Mouse (Mus musculus) A20 (cell line): ENCODE results near the gene Ddx1.
"Not testable (repeated sequence)": the region's sequence is repeated elsewhere in the genome, so short reads cannot be mapped to it uniquely, and the experiment has no call there.

ENCODE experiments used
- DNase-seq: peaks from one replicate; pipeline ENCODE4 v3.0.0-alpha.2; 2011; ENCODE audit warnings: low read depth, low spot score

Ddx1 gene

DNA sequence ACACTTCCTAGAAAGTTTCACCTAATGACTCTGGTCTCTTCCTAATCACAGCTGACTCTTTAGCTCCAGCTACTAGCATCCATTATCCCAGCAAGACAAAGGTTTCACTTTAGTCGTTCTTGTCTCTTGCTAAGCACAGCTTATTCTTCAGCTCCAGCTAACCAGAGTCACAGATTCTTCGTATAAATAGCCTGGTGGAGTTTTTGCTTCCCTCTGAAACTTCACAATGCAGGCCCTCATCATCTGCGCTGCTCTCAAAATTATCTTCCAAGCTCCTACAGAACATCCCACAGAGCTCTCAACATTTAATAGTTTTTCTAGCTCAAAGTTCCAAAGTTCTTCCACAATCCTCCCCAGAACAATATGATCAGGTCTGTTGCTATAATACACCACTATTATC lies 43.3 kb downstream of the Ddx1 start:
- no peak for DNase-seq

DNA sequence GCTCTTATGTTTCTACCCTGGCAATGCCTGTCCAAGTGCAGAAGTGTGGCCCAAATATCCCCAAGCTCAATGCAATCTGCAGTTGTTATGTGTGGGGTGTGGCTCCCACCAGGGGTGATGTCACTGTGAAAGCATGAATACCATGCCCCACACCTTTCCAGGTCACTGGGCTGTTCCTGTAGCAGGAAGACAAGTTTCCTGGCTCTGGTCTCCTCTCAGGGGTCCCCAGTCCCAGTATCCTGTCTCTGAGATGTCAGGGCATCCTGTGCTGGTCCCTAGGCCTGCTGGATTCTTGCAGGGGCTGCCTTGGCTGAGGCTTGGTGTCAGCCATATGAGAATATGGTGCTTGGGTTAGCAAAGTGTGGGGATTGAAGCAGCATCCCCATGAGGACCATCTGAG lies 46.7 kb downstream of the Ddx1 start:
- DNase-seq: no peak

DNA sequence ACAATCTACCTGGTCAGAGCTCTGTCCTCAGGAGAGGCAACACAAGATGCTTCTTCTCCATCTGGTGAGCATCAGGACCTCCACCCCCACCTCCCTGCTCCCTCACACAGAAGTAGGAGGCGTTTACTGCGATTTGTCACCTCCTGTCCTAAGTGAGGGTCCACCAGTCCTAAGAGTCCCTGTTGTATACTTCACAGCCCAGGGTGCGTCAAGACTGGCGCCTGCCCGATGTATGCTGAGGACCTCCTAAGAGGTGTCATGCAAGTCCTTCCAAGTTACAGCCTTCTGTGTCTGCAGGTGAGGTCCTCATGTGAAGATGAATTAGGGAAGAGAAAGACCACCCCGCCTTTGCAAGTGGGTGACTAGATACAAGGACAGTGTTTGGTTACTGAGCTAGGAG lies 48.4 kb downstream of the Ddx1 start:
- DNase-seq: no peak

DNA sequence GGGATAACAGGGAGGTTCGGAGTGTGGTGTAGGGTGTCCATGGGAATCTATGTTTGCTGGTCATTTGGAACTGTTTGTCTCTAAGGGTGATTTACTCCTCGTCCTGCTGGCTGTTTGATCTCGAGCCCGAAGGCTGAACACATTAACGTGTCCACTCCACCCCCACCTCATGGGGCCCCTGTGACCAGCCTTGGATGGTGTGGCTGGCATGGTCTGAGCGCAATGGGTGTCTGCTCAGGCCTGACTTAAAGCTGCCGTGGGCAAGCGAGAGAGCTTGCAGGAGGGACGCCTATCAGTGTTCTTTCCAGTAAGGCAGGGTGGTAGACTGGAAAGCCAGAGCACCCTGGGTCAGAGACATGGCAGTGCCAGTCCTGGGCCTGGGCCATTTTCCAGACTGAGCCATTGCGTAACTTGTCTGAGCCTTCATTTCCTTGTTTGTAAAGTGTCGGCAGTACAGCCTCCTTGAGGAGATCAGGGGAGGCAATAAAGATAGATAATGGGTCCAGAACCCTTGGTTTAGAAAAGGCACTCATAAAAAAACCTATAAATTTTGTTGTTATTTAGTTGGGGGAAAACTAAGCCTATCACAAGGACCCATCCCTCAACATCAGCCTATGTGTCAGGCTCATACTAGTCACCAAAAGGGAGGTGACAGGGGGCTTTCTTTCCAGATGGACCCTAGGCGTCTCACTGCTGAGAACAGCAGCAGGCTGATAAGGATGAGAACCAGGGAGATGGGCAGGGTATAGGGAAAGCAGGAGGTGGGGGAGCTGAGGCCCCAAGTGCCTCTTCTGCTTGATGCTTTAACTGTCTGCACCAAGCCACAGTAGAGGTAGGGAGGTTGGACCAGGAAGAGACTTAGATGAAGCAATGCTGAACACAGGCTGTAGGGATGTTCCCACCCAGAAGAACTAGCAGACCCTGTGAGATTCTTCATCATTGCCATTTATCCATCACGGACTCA lies 49.4 kb downstream of the Ddx1 start:
- DNase-seq: no peak

DNA sequence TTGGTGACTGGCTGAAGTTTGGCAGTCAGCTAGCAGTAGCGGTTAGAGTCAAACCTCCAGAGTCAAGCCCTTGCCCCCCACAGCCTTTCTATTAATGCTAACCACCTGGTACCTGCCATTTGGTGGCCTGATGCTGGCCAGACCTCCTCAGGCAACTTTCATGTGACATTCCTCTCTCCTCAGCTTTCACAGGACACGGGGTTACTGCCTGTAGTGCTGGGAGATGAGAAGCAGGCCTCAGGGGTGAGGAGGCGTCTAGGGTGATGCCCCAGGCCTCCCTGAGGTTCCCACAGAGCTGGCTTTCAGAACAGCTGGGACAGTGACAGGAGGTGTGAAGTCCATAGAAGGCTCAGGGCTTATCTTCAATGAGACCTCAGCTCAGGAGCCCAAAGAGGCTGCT lies 50.9 kb downstream of the Ddx1 start:
- no peak for DNase-seq

DNA sequence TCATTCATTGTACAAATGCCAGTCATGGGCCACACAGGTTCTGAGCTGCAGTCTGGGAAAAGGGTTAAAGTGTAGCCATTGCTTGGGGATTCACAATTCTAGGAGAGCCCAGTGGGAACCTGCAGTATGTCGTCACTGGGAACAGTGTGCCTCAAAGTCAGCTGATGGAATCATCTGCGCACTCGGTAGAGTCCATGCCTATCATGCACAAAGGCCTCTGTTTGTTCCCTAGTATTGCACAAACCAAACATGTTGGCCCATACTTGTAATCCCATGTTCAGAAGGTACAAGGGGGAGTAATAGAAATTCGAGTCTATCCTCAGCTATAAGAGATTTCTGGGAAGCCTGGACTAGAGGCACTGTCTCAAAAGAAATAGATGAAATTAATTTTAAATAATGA lies 52.9 kb downstream of the Ddx1 start:
- no peak for DNase-seq

DNA sequence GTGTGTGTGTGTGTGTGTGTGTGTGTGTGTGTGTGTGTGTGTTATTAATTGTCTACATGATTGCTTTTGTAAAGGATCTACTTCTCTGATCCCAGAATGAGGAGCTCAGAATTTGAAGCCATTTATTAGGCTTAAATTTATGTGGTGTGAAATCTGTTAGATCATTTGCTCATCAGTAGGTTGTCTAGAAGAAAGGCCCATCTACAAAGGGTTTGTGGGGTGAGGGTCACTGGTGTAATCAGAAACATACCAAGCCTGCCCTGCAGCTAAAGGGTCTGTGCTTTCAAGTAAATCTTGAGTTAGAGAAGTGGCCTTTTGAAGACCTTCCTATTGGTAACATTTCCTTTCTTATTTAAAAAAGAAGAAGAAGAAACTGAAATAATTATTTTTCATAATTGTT lies 53.5 kb downstream of the Ddx1 start:
- no peak for DNase-seq

DNA sequence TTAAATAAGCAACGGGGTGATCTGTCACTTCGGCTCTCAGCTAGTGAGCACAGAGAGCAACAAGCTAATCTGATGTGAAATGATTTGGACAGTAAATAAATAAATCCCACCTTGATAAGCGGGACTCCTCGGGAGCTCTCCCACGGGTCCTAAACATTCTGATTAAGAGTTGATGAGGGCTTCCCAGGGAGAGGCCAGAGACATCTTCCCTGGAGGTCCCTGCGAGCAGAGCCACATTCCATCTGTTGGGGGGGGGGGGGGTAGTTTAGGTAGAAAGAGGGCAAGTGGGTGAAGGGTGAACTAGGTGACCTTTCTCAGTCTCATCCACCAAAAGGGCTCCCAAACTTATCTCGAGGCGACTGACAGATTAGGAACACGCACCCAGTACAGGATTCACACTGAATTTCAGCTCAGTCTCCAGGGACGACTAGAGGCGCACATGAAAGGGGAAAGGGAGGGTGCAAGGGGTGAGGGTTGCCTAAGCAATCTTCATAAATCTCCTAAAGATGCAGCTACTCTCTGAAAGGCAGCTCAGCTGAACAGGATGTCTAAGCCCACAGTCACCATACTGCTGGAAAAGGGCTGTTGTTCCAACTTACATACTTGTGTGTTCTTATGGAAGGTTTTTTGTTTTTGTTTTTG lies 60.8 kb downstream of the Ddx1 start:
- DNase-seq: no peak

DNA sequence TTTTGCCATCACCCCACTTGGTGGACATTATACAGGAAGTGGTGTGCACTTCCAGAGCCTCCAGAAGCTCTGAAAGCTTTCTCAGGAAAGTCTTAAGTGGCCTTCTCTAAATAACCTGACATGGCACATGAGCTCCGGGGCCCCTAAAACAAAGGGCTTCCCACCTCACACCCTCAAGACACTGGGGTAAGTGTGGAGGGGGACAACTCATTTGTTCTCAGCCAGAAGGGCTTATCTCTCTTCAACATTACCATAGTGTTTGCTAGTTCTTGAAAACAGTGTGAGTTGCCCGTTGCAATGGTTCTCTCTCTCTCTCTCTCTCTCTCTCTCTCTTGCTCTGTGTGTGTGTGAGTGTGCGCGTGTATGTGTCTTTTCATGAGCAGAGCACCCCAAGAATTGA lies 62.8 kb downstream of the Ddx1 start:
- no peak for DNase-seq

DNA sequence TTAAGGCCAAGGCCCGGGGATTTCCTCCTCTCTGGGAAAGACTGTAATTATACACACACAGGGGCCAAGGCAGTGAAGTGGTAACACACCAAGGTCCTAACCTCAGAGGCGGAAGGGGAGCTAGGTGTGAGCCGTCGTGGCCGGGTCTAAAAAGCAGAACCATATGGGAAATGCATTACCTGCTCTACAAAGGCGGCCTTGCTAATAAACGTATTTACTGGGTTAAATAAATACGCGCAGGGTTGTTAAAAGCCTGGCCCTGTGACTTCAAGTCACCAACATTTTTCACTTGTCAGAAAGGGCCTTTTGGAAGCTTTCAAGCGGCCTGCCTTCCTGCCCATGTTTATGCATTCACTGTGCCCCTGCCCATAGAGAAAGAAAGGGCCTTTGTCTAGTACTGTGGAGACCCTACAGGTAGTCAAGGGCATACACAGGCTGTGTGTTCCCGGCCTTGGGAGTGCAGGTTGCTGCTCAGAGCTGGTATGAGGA lies 64.1 kb downstream of the Ddx1 start:
- no peak for DNase-seq

DNA sequence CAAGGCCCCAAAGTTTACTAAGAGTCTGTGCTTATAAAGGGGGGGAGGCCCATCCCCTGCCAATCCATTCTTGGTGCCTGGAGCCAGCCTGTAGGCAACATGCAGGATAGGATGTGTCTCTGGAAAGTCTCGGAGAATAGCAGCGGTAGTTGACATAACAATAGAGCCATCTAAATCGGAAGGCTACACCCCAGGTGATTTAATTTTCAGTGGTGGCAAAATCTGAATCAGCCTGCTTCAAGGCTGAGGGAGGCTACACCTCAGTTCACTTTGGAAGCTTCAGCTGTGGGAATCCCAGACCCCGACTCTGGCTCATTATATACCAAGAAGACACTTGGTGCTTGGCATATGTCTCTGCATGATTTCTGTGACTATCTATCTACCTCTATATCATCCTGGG lies 64.9 kb downstream of the Ddx1 start:
- not testable (repeated sequence) for DNase-seq

DNA sequence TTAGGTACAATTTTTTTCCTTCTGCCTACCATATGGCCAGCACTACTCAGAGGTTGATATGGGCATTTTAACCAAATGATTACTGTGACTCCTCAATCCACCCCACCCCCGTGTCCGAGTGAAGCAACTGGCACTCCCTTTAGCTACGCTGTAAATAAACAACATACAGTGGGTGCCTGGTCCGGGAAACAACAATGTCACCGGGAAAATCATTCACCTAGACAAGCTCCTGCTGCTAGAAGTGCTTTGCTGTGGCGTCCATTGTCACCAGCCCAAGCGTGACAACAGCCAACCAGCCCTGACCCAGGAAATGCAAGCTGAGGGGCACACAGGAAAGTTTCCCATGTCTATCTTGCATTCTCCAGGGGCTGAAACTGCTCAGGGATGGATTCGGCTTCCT lies 66.8 kb downstream of the Ddx1 start:
- DNase-seq: no peak

DNA sequence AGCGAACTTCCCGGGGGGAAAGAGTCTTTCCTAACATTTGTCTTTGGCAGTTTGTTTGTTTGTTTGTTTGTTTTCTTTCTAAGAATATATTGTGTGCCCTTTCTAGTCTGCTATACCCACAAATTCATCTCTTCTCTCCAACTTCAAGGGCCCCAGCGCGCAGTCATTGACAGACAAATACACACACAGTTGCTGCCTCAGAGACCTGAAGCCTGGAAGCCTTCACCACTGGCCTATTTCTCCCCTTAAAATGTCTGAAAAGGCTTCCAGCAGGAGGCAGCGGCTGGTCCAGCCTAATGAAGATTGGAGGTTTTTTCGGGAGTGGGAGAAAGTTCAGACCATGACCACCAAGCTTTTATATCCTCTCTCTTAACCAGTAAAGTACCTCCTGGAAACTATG lies 67.3 kb downstream of the Ddx1 start:
- DNase-seq: no peak

DNA sequence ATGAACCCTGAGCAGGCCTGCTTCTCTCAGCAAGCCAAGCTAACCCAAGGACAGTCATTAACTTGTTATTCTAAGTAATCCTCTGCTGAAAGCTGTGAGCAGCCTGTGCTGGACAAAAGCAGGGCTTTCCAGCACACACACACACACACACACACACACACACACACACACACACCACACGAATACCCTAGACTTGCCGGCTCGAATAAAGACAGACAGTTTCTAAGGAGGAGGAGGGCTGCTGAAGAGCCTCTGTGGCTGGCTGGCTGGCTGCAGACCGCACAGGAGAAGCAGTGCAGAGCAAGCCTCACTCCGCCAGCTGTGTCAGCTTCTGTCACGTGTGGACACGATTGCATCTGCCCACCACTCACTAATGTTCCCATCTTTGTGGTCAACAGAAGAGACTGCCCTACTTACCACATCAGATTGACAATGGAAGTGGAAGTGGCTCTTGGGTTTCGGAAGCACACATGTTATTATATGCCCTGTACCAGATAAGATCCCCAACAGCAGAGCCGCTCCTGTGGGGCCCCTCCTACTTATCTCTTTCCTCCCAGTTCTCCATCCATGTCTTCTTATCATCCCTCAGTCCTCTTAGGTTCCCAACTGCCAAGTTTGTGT lies 68.2 kb downstream of the Ddx1 start:
- no peak for DNase-seq

DNA sequence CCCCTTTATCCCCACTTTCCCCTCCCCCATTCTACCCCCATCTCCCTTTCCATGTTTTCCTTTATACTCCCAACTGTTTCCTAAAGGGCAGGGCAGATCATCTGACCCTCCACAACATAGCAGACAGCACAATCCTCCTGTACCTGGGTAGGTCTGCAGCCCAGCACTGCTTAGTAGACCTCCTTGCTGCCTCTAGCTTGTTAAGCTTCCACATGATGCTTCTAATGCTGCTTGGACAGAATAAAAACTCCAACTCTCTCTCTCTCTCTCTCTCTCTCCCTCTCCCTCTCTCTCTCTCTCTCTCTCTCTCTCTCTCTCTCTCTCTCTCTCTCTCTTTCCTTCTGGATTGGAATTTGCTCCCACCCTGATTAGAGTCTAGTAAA lies 68.7 kb downstream of the Ddx1 start:
- DNase-seq: no peak

DNA sequence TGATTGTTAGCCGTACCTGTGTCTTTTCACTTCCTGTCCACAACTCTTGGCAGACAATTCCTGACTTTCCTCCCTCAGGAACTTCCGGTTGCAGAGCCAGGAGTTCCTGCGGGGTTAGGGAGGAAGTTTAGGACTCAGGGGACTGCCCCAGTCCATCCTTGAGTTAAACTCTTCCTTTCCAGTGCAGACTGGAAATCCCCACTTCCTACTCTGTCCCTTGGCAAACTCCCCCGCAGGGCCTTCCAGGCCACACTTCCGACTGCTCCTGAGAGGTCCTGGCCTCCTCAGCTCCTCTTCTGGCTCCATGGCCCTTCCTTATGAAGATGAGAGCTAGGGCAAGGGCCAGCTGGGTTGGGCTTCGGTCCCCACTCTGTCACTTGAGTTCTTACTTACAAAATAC lies 71.4 kb downstream of the Ddx1 start:
- DNase-seq: no peak

DNA sequence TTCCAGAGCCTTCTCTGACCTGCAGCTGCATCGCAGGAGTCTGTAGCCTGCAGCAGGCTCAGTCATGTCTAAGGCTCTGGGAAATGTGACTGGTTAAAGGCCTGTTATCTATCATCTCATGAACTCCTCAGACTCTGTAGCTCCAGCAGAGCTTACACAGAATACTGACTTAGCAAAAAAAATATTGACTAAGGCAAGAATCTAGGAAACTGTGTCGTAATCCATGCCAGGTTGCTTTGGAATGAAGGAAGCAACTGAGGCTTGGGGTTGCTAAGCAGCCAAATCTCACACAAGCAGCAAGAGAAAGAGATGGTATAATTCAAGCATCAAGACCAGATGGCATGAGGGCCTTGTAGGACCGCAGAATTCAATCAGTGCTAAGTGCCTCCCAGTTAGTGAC lies 72.1 kb downstream of the Ddx1 start:
- DNase-seq: no peak

DNA sequence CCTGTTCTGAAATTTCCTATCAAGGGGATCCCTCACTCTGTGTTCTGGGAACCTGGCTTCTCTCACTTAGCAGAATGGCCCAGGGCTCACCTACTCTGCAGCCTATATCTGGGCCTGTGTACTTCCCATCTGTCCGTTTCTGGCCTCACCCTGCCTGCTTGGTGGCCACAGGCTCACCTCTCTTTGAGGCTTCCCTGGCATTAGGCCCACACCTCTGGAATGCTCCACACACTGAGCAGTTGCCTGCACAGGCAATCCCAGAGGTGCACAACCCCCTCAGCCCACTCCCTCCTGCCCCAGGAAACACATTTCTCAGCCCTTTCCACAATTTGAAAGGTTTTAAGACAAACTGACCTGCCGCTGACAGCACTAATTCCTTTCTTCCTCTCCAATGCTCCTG lies 72.9 kb downstream of the Ddx1 start:
- no peak for DNase-seq

DNA sequence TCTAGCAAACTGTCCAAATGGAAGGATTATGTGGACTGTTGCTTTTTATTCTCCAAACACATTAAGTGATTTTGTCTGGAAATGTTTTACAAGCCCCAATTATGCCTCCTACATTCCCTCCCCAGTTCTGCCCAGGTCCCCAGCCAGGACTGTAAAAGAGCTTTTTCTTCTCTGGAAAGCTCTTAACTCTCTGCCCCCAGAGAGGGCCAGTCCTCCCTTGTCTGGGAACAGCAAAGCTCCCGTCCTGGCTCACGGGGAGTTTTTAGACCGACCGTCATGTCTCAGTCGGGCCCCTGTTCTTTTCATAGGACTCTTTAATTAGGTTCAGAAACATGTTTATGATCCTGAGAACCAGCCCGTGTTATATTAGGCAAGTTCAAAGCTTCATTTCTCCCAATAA lies 75.0 kb downstream of the Ddx1 start:
- DNase-seq: no peak

DNA sequence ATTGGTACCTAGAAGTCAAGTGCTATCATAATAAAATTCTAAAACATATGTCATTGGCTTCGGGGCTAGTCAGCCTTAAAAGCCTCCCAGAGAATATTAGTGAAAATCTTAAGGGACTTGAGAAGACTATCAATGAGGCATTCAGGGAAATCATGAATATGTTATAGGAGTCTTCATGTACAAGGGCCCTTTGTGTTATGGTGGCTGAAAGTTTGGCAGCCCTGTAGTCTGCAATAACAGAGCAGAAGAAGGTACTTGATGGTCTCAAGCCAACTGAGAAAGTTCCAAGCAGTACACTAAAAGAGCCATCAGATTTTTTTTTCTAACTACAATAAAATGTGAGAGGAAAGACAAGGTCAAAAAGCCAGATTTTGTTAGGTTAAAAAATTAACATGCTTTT lies 80.9 kb downstream of the Ddx1 start:
- DNase-seq: no peak

DNA sequence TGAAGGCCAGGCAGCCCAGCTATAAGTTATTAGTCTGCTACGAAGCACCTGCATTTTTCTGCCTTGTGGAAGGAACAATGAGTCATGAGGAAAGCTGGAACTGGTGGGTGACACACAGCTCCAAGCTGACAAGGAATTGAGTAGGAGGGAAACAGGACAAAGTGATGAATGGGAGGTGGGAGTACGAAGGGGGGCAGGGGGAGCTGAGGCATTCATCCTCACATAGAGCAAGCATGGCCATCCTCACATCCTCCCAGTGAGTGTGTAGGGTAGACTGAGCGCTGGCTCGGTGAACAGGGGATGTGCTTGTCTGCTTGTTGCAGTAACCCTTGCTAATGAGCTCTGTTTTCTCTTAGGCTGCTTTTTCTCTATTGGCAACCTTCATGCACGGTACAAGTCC lies 81.9 kb downstream of the Ddx1 start:
- no peak for DNase-seq
